Mouse (Mus musculus) liver, adult 2 months (tissue): ENCODE results near the gene Rsbn1.

Source experiments
- CTCF ChIP-seq: fragments of 200-500 bp; IDR thresholded peaks from 2 replicates; pipeline ENCODE4 v1.5.1; 2011; ENCODE audit warnings: low read depth, low read length, control low read depth
- POLR2A ChIP-seq: fragments of 200-500 bp; IDR thresholded peaks from 2 replicates; pipeline ENCODE4 v1.6.1; 2011; ENCODE audit warnings: low read length, control low read depth; ENCODE audit not compliant: insufficient read depth; ENCODE audit errors: extremely low read depth

DNA sequence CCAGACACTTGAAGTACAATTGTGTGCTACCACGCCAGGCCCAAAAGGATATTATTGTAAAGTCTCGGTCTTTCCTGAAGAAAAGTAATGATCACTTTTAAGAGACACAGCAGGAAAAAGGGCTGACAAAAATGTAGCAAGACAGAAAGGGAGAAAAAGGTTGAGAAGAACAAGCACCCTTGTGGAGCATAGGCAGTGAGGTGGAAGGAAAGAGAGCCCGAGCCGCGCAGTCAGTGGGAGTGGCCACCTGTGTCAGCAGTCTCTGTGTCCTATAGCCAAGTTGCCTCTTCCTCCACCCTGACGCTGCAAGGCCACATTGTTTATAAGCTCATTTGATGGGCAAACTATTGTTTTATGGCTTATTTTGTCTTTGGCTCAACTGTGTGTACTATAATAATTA is 13.6 kb downstream of the Rsbn1 start:
- TF ChIP-seq CTCF, result no peak
- no peak for TF ChIP-seq POLR2A
